Mouse (Mus musculus) neural tube, embryonic 10.5 days (tissue): Measurements from ENCODE around the gene Efcab6.

Experiments used
- DNase-seq: peaks from one replicate; pipeline ENCODE4 v3.0.0-alpha.2; 2017; ENCODE audit warnings: low spot score; ENCODE audit errors: extremely low spot score

Gene Efcab6

GRCm38 (mm10) chr15:83884291-83884690 is 180.9 kb downstream of the Efcab6 start:
- no peak for DNase-seq

- DNase-seq: no peak
These were observed 181.4 kb downstream of the Efcab6 start for GRCm38 (mm10) chr15:83883821-83884220.

GRCm38 (mm10) chr15:83879845-83880244 is 185.3 kb downstream of the Efcab6 start:
- DNase-seq: peak; percentile 67

GRCm38 (mm10) chr15:83877898-83878297 is 187.3 kb downstream of the Efcab6 start:
- no peak for DNase-seq

GRCm38 (mm10) chr15:83877155-83877866 is 187.9 kb downstream of the Efcab6 start:
- no peak for DNase-seq

- peak; percentile 22 for DNase-seq
These were observed 194.2 kb downstream of the Efcab6 start for GRCm38 (mm10) chr15:83870936-83871335.

- DNase-seq: no peak
These were observed 199.6 kb downstream of the Efcab6 start for GRCm38 (mm10) chr15:83865626-83866025.

GRCm38 (mm10) chr15:83857129-83857528 is 208.1 kb downstream of the Efcab6 start:
- DNase-seq: peak; percentile 73

- DNase-seq: no peak
These were observed 211.8 kb downstream of the Efcab6 start for GRCm38 (mm10) chr15:83853400-83853811.

GRCm38 (mm10) chr15:83848193-83848592 is 217.0 kb downstream of the Efcab6 start:
- DNase-seq: no peak

GRCm38 (mm10) chr15:83847512-83847911 is 217.7 kb downstream of the Efcab6 start:
- no peak for DNase-seq

- no peak for DNase-seq
These were observed 218.6 kb downstream of the Efcab6 start for GRCm38 (mm10) chr15:83846592-83846991.

- no peak for DNase-seq
These were observed 219.4 kb downstream of the Efcab6 start for GRCm38 (mm10) chr15:83845734-83846133.

- DNase-seq: no peak
These were observed 222.0 kb downstream of the Efcab6 start for GRCm38 (mm10) chr15:83842915-83843789.

GRCm38 (mm10) chr15:83842419-83842818 is 222.8 kb downstream of the Efcab6 start:
- DNase-seq: no peak

- no peak for DNase-seq
These were observed 224.0 kb downstream of the Efcab6 start for GRCm38 (mm10) chr15:83840950-83841719.

- no peak for DNase-seq
These were observed 232.9 kb downstream of the Efcab6 start for GRCm38 (mm10) chr15:83832265-83832664.

GRCm38 (mm10) chr15:83829226-83829625 is 236.0 kb downstream of the Efcab6 start:
- no peak for DNase-seq

- DNase-seq: no peak
These were observed 237.2 kb downstream of the Efcab6 start for GRCm38 (mm10) chr15:83828011-83828410.
